Mouse (Mus musculus) ES-E14 (cell line): Measurements from ENCODE around the gene A730061H03Rik. TPM values are rescaled to one million over a fixed set of nuclear protein-coding genes. Genes with fewer than 3 reads are reported as not detected.

Source experiments
- DNase-seq: peaks from one replicate; pipeline ENCODE4 v3.0.0-alpha.2; 2013; ENCODE audit warnings: low read depth, low spot score
- H3K27ac ChIP-seq: 2 replicates; pipeline ENCODE4 v1.5.1; 2012; ENCODE audit warnings: low read depth, mild to moderate bottlenecking, low read length, moderate library complexity, mixed read lengths; ENCODE audit not compliant: poor library complexity, insufficient read depth, severe bottlenecking
- H3K36me3 ChIP-seq: 2 replicates; pipeline ENCODE4 v1.6.1; 2012; ENCODE audit warnings: mild to moderate bottlenecking, low read length, moderate library complexity, mixed read lengths; ENCODE audit not compliant: control insufficient read depth, poor library complexity, insufficient read depth, severe bottlenecking
- H3K4me1 ChIP-seq, 2 experiments: fragments of 150-350 bp in 1 of 2; sonication (generic) in 1 of 2; 2 replicates each; pipeline ENCODE4 v1.6.1; 2012; ENCODE audit warnings: low read length in 2 of 2, mild to moderate bottlenecking in 1 of 2, mixed read lengths in 1 of 2; ENCODE audit not compliant: control insufficient read depth in 2 of 2, insufficient read depth in 2 of 2, poor library complexity in 1 of 2
- H3K4me3 ChIP-seq, 2 experiments: fragments of 150-350 bp in 1 of 2; sonication (generic) in 1 of 2; 2 replicates each; pipeline ENCODE4 v1.5.1; 2012; ENCODE audit warnings: low read length in 2 of 2, low read depth in 1 of 2, mild to moderate bottlenecking in 1 of 2, mixed read lengths in 1 of 2; ENCODE audit not compliant: insufficient read depth in 1 of 2, poor library complexity in 1 of 2, severe bottlenecking in 1 of 2
- H3K9ac ChIP-seq: 2 replicates; pipeline ENCODE4 v1.6.1; 2012; ENCODE audit warnings: low read depth, mild to moderate bottlenecking, low read length, mixed read lengths; ENCODE audit not compliant: poor library complexity, insufficient read depth, severe bottlenecking
- H3K9me3 ChIP-seq: fragments of 150-350 bp; sonication (generic); 2 replicates; pipeline ENCODE4 v1.6.1; 2012; ENCODE audit warnings: low read depth, mild to moderate bottlenecking, low read length; ENCODE audit not compliant: control insufficient read depth, insufficient read depth
- CHD2 ChIP-seq: IDR thresholded peaks from 2 replicates; pipeline ENCODE4 v1.6.1; 2014; ENCODE audit warnings: mild to moderate bottlenecking, low read depth, low read length, inconsistent platforms
- HCFC1 ChIP-seq: IDR thresholded peaks from 2 replicates; pipeline ENCODE4 v1.6.1; 2012; ENCODE audit warnings: low read length, inconsistent platforms, borderline replicate concordance; ENCODE audit not compliant: insufficient read depth
- MAFK ChIP-seq: IDR thresholded peaks from 2 replicates; pipeline ENCODE4 v1.6.1; 2014; ENCODE audit warnings: mild to moderate bottlenecking, low read depth, low read length, inconsistent platforms; ENCODE audit not compliant: insufficient read depth
- ZC3H11A ChIP-seq: IDR thresholded peaks from 2 replicates; pipeline ENCODE4 v1.6.1; 2012; ENCODE audit warnings: low read depth, mild to moderate bottlenecking, inconsistent platforms, low read length, borderline replicate concordance
- ZNF384 ChIP-seq: IDR thresholded peaks from 2 replicates; pipeline ENCODE4 v1.6.1; 2012; ENCODE audit warnings: low read depth, low read length, inconsistent platforms
- in situ Hi-C, 2 experiments: fragments of 600-800 bp; cut with MboI; formaldehyde crosslinking; loops; one replicate each; pipeline ENCODE4 v1.15.1; 2025; ENCODE audit warnings: low sequenced_read_pairs in 2 of 2, inconsistent platforms in 1 of 2; ENCODE audit not compliant: unreplicated experiment in 2 of 2
- total RNA-seq: library from RNA; depleted of rRNA; stranded (reverse); fragments of 300-350 nt; gene quantifications from 2 replicates; pipeline ENCODE4 v1.2.3, GENCODE M21; 2012; rRNA removed

Gene A730061H03Rik
- total RNA-seq, 1 experiment: not detected

DNA sequence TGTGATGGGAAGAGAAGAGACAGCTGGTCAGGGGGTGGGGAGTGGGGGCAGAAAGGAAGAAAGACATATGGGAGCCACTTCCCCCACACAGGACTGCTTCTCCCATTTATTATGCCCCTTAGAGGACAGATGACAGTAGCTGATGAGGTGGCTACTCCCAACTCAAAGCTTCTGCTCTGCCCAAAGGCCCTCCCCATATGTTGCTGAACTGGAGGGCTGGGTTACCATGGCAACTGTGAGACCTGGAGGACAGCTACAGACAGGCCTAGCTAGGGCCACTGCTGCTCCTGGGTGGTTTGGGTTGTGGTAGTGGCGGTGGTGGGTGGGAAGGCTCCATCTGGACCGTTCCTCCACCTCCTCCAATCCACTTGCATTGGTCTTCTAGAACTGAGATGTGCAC lies 41.3 kb downstream of the A730061H03Rik start:
- DNase-seq: no peak

GRCm38 (mm10) chr14:55515846-55516245 lies 44.4 kb downstream of the A730061H03Rik start:
- Histone ChIP-seq H3K9me3 (no peaks in the 10 kb centered on the region), H3K4me3 (no peak overlapping the region), H3K27ac (no peak overlapping the region), H3K9ac (no peak overlapping the region), H3K4me1 (peaks cover 0 to 5% of the 10 kb centered on the region in 2 experiments; a peak in 1 of 4 replicates), H3K36me3 (no peaks in the 10 kb centered on the region)
- DNase-seq: no peak
- TF ChIP-seq HCFC1 (no peak), ZNF384 (no peak), MAFK (no peak), ZC3H11A (no peak), CHD2 (no peak)
- in situ Hi-C loops: no loop called here

More for the DNA sequence above, 41.3 kb downstream of the A730061H03Rik start:
- Histone ChIP-seq H3K27ac (no peak overlapping the region), H3K36me3 (no peaks in the 10 kb centered on the region), H3K4me1 (peaks cover 3 to 4% of the 10 kb centered on the region in 2 experiments; a peak in 3 of 4 replicates), H3K4me3 (no peak overlapping the region), H3K9ac (no peak overlapping the region), H3K9me3 (no peaks in the 10 kb centered on the region)
- in situ Hi-C loops: no loop called here
- TF ChIP-seq CHD2: no peak
- no peak for TF ChIP-seq ZNF384
- no peak for TF ChIP-seq MAFK
- no peak for TF ChIP-seq HCFC1
- no peak for TF ChIP-seq ZC3H11A

DNA sequence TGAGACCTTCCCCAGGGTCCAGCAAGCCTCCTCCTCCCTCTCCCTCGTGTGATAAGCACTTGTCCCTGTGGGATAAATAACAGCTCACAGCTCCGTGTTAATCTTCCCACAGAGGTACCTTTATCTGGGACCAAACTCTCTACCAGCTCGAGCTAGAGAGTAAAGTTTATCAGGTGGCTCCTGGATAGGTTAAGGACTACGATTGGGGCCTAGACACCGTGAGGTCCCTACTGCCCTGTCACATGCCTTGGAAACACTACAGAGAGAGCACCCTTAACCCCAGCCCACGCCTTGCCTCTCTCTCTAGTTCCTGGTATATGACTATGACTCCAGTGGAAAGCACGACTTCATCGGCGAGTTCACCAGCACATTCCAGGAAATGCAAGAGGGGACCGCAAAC lies 46.3 kb downstream of the A730061H03Rik start:
- no peak overlapping the region for H3K27ac ChIP-seq

GRCm38 (mm10) chr14:55511037-55511436 lies 49.2 kb downstream of the A730061H03Rik start:
- TF ChIP-seq ZNF384 (no peak), CHD2 (no peak), MAFK (no peak), ZC3H11A (no peak), HCFC1 (no peak)
- Histone ChIP-seq H3K4me1 (peaks cover 0 to 8% of the 10 kb centered on the region in 2 experiments; a peak in 1 of 4 replicates), H3K4me3 (no peak overlapping the region), H3K27ac (no peak overlapping the region), H3K9me3 (no peaks in the 10 kb centered on the region), H3K36me3 (no peaks in the 10 kb centered on the region), H3K9ac (no peak overlapping the region)
- DNase-seq: no peak
- in situ Hi-C loops: no loop called here

More for the DNA sequence above, 46.3 kb downstream of the A730061H03Rik start:
- TF ChIP-seq MAFK: no peak
- no peak for TF ChIP-seq HCFC1
- no peak for TF ChIP-seq CHD2
- TF ChIP-seq ZC3H11A: no peak
- no peak for DNase-seq
- Histone ChIP-seq H3K9ac (no peak overlapping the region), H3K9me3 (no peaks in the 10 kb centered on the region), H3K4me1 (peaks cover 0 to 8% of the 10 kb centered on the region in 2 experiments; a peak in 1 of 4 replicates), H3K4me3 (no peak overlapping the region), H3K36me3 (no peaks in the 10 kb centered on the region)
- in situ Hi-C loops: no loop called here

DNA sequence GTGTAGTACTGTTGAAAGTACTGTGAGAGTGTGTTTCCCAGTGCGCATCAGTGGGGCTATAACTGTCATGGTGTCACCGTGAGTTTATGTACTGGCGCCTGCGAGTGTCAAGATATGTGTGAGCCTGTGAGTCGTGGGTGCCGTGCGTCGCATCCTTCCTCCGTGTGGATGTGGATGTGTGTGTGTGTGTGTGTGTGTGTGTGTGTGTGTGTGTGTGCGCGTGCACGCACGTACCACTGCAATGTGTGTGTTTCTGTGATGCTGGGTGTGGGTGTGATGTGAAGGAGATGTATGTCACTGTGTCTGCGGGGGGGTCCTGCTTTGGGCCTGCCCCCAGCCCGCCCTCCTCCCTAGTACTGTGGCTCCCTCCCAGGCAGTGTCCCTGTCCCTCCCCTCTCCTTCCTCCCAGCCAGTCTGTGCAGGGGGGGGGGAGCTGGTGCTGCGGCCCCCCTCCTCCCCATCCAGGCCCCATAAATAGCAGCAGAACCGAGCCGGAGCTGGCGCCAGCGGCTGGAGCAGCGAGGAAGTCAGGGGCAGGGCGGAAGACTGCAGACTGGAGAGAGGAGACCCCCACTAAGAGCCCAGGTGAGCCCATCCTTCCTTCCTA lies 50.0 kb downstream of the A730061H03Rik start, which contains the start of gene Cpne6:
Gene Cpne6 (plus strand): TSS at position 321 of the 607 bp plus-strand sequence.
- no peak for TF ChIP-seq HCFC1
- TF ChIP-seq ZC3H11A: no peak
- DNase-seq: no peak
- Histone ChIP-seq H3K9ac (no peak within 1 kb of the TSS), H3K4me1 (peaks cover 0 to 8% of the 10 kb centered on the region in 2 experiments; a peak in 1 of 4 replicates), H3K36me3 (no peaks in the 10 kb centered on the region), H3K27ac (no peak within 1 kb of the TSS), H3K9me3 (no peaks in the 10 kb centered on the region), H3K4me3 (no peak within 1 kb of the TSS)
- in situ Hi-C loops: no loop called here

Other genes with a start within 250 kb of the A730061H03Rik start
- 14.6 and 14.9 TPM in 2 replicates for gene Dhrs4, start 81.6 kb downstream of the A730061H03Rik start, total RNA-seq
- 0.58 and 1.1 TPM in 2 replicates for gene Carmil3, start 69.8 kb downstream of the A730061H03Rik start, total RNA-seq
- 0.21 TPM in 1 of 2 replicates, not detected in the other for gene Cpne6, start 50.0 kb downstream of the A730061H03Rik start, total RNA-seq
- not detected in 2 replicates for gene Nrl, start 35.4 kb downstream of the A730061H03Rik start, total RNA-seq
- 28.5 and 108 TPM in 2 replicates for gene Pck2, start 20.1 kb downstream of the A730061H03Rik start, total RNA-seq
- gene Dcaf11, start 400 bp downstream of the A730061H03Rik start, total RNA-seq: 17.5 and 28.8 TPM in 2 replicates
- 0.71 and 1.6 TPM in 2 replicates for gene Fitm1, start 15.2 kb upstream of the A730061H03Rik start, total RNA-seq
- gene Psme1, start 17.7 kb upstream of the A730061H03Rik start, total RNA-seq: 32.8 and 59.5 TPM in 2 replicates
- gene Emc9, start 24.9 kb upstream of the A730061H03Rik start, total RNA-seq: 4.9 and 9.2 TPM in 2 replicates
- gene Psme2, start 30.7 kb upstream of the A730061H03Rik start, total RNA-seq: 44.0 and 74.3 TPM in 2 replicates
- 13.1 and 33.7 TPM in 2 replicates for gene Rnf31, start 31.3 kb upstream of the A730061H03Rik start, total RNA-seq
- gene Irf9, start 43.2 kb upstream of the A730061H03Rik start, total RNA-seq: 5.8 and 17.5 TPM in 2 replicates
- gene Rec8, start 57.6 kb upstream of the A730061H03Rik start, total RNA-seq: 5.8 and 11.8 TPM in 2 replicates
- gene Ipo4, start 75.6 kb upstream of the A730061H03Rik start, total RNA-seq: 62.9 and 111 TPM in 2 replicates
- gene Gm49378, start 77.5 kb upstream of the A730061H03Rik start, total RNA-seq: not detected in 2 replicates
- 41.1 and 76.1 TPM in 2 replicates for gene Tm9sf1, start 83.4 kb upstream of the A730061H03Rik start, total RNA-seq
- gene Tssk4, start 89.8 kb upstream of the A730061H03Rik start, total RNA-seq: not detected in 2 replicates
- 13.0 and 16.5 TPM in 2 replicates for gene Mdp1, start 100.1 kb upstream of the A730061H03Rik start, total RNA-seq
- 15.3 and 18.2 TPM in 2 replicates for gene Gmpr2, start 111.5 kb upstream of the A730061H03Rik start, total RNA-seq
- 187 and 253 TPM in 2 replicates for gene Nedd8, start 111.7 kb upstream of the A730061H03Rik start, total RNA-seq
- 26.1 and 60.9 TPM in 2 replicates for gene Tinf2, start 121.4 kb upstream of the A730061H03Rik start, total RNA-seq
- gene Tgm1, start 153.5 kb upstream of the A730061H03Rik start, total RNA-seq: 13.4 and 31.6 TPM in 2 replicates
- gene Rabggta, start 161.9 kb upstream of the A730061H03Rik start, total RNA-seq: 34.0 and 95.5 TPM in 2 replicates
- 9.6 and 18.0 TPM in 2 replicates for gene Dhrs1, start 185.3 kb upstream of the A730061H03Rik start, total RNA-seq
- 30.0 and 38.3 TPM in 2 replicates for gene Nop9, start 185.3 kb upstream of the A730061H03Rik start, total RNA-seq
- gene Cideb, start 198.1 kb upstream of the A730061H03Rik start, total RNA-seq: 2.2 and 4.1 TPM in 2 replicates
- 1.5 and 7.1 TPM in 2 replicates for gene Ltb4r2, start 201.0 kb upstream of the A730061H03Rik start, total RNA-seq
- 0.67 and 2.1 TPM in 2 replicates for gene Ltb4r1, start 205.6 kb upstream of the A730061H03Rik start, total RNA-seq
- gene Adcy4, start 223.7 kb upstream of the A730061H03Rik start, total RNA-seq: 0.27 and 0.32 TPM in 2 replicates
- gene Ripk3, start 228.5 kb upstream of the A730061H03Rik start, total RNA-seq: 9.0 and 17.8 TPM in 2 replicates